Mouse (Mus musculus) urinary bladder, adult 2 months (tissue): ENCODE measurements around the gene Ptpn20. TPM values are rescaled to one million over a fixed set of nuclear protein-coding genes. Genes with fewer than 3 reads are reported as not detected.

Experiments
- DNase-seq: peaks from one replicate; pipeline ENCODE4 v3.0.0; 2022; ENCODE audit warnings: low spot score
- polyA plus RNA-seq: library from polyadenylated mRNA; depleted of rRNA; stranded (reverse); fragments of >200 nt; gene quantifications from 2 replicates; pipeline ENCODE4 v1.2.3, GENCODE M21; 2012; rRNA removed

Ptpn20 gene
- polyA plus RNA-seq, 1 experiment, result 0.06 TPM

- no peak for DNase-seq
Measured at GRCm38 (mm10) chr14:33673350-33674087, 84.5 kb downstream of the Ptpn20 start.

GRCm38 (mm10) chr14:33677996-33678395 is 89.0 kb downstream of the Ptpn20 start:
- DNase-seq, result no peak

- no peak for DNase-seq
Measured at GRCm38 (mm10) chr14:33678740-33679139, 89.7 kb downstream of the Ptpn20 start.

- DNase-seq, result no peak
Measured at GRCm38 (mm10) chr14:33680621-33681020, 91.6 kb downstream of the Ptpn20 start.

GRCm38 (mm10) chr14:33682768-33683167 is 93.8 kb downstream of the Ptpn20 start:
- DNase-seq, result no peak

GRCm38 (mm10) chr14:33683701-33684100 is 94.7 kb downstream of the Ptpn20 start:
- DNase-seq, result no peak

- DNase-seq, result no peak
Measured at GRCm38 (mm10) chr14:33687444-33688028, 98.5 kb downstream of the Ptpn20 start.

- no peak for DNase-seq
Measured at GRCm38 (mm10) chr14:33689044-33689443, 100.0 kb downstream of the Ptpn20 start.

Other genes with a start within 250 kb of the Ptpn20 start
- gene Mapk8, start 142.0 kb upstream of the Ptpn20 start, polyA plus RNA-seq, result 15.2 and 16.1 TPM in 2 replicates
- 0.07 and 0.13 TPM in 2 replicates for gene Frmpd2, start 117.5 kb upstream of the Ptpn20 start, polyA plus RNA-seq